Mouse (Mus musculus): Measurements from ENCODE around the gene Pmm2. TPM values are rescaled to one million over a fixed set of nuclear protein-coding genes. Genes with fewer than 3 reads are reported as not detected.

The Pmm2 gene
- total RNA-seq, 2 experiments from 2014 or later, result 33.7 to 33.8 TPM

DNA sequence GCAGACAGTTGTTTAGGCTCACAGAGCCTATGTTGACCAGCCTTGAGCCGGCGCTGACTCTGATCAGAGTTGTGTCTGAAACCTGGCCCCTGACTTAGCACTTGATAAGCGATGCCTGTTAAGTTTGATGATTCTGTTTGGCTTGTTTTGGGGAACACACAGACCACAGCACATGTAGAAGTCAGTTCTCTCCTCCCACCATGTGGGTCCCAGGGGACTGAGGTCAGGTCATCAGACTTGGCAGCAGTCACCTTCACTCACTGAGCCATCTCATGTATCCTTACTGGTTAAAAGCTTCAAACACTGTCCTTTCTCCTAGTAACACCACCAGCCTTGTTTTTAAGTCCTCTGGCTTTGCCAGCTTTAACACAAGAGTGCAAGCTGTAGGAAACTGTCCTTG, 12.5 kb downstream of the Pmm2 start:
- intact Hi-C loops (cut with DNase I), result no loop called here
- no peak for DNase-seq (ENCODE audit: low spot score in 2 of 2)

DNA sequence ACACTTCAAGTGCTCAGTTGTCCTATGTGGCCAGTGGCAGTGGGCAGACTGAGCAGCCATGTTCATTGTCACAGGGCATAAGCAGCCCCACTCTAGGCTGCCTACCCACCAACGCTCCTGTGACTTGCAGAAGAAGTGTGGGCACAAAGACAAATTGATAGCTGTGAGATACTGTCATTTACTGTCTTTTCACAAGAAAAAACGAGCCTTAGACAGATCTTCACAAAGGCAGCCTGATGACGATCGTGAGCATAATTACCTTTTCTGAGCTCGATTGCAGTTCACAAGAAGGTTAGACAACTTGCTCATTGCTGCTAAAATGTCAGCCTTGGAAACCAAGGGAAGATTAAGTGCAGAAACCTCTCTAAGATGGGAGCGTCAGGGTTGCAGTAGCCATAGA, 17.6 kb downstream of the Pmm2 start:
- DNase-seq (ENCODE audit: low spot score in 2 of 2), result no peak
- intact Hi-C loops (cut with DNase I), result no loop called here

DNA sequence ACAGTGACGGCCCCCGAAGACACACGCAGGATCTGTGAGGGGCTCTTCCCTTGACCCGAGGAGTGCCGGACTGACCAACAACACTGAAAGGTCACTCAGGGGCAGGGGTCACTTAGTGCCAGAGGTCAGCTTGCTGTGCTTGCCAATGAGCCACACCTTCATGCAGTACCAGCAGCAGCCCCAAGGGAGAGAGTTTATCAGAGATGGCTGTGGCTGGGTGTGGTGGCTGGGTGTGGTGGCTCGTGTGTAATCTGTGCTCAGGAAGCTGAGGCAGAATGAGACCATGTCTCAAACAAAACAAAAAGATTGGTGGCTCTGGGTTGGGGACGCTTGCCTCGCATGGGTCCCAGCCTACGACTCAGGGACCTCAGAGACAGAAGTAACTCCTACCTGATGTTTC, 18.1 kb downstream of the Pmm2 start:
- intact Hi-C loops (cut with DNase I), result no loop called here
- no peak for DNase-seq (ENCODE audit: low spot score in 2 of 2)

DNA sequence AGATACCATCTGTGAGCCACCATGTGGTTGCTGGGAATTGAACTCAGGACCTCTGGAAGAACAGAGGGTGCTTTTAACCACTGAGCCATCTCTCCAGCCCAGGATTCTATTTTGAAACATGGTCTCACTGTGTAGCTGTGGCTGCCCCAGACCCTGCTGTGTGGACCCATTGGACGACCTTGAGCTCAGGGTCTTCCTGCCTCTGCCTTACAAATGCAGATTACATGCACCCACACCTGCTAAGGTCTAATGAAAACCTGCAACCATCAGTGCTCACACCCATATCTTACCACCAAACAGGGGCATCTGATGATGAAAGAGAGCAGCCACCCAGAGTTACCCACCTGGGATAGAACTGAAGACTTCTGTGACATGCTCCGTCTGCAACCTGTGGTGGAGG, 18.8 kb downstream of the Pmm2 start:
- intact Hi-C loops (cut with DNase I), result no loop called here
- no peak for DNase-seq (ENCODE audit: low spot score in 2 of 2)

DNA sequence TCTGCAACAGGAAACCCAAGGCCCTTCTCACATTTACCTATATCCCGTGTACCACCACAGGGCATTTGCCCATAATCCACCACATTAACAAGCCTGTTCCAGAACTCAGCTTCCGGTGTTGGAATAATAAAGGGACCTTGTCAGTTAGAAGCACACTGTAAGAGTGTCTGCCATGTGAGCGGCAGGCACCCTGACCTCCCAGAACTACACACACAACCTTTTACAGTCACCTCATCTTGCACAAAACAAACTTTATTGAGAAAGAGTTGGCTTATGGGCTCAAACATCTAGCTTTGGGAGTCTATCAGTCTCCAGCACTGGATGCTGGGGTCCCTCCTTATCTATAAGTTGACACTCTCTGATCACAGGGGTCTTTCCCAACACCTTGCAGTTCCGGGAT, 20.9 kb downstream of the Pmm2 start:
- intact Hi-C loops (cut with DNase I), result no loop called here
- DNase-seq (ENCODE audit: low spot score in 2 of 2), result no peak

DNA sequence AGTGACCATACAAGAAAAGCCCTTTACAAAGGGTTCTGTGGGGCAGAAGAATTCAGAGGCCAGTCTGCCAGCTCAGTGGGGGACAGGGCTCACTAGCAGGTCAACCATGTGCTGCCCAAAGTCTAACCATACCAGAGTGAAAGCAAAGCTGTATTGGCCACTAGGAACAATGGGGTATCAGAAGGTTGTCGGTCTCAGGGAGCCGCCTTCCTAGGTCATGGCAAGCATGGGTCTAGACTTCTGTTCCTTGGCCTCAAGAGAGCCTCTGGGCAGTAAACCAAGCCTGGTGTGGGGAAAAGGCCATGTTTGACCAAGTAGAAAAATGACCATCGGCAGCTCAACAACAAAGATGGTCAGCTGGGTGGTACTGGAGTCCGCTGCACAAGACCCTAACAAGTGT, 21.3 kb downstream of the Pmm2 start:
- DNase-seq (ENCODE audit: low spot score in 2 of 2), result no peak
- intact Hi-C loops (cut with DNase I), result no loop called here

DNA sequence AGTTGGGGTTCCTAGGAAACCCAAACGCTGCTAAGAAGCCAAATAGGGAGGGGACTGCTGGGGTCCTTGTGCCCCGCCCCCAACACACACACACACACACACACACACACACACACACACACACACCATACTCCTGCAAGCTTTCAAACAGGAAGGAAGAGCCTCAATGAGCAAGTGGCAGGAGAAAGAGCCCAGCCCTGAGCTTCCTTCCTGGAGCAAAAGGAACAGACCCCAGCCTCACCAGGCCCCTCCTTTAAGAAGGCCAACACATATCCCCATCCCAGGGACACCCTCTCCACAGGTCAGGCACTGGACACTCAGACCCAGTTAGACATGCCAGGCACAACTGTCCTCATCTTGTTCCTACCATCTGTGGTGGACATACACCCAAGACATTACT, 25.5 kb downstream of the Pmm2 start:
- intact Hi-C loops (cut with DNase I), result no loop called here
- DNase-seq (ENCODE audit: low spot score in 2 of 2), result no peak

DNA sequence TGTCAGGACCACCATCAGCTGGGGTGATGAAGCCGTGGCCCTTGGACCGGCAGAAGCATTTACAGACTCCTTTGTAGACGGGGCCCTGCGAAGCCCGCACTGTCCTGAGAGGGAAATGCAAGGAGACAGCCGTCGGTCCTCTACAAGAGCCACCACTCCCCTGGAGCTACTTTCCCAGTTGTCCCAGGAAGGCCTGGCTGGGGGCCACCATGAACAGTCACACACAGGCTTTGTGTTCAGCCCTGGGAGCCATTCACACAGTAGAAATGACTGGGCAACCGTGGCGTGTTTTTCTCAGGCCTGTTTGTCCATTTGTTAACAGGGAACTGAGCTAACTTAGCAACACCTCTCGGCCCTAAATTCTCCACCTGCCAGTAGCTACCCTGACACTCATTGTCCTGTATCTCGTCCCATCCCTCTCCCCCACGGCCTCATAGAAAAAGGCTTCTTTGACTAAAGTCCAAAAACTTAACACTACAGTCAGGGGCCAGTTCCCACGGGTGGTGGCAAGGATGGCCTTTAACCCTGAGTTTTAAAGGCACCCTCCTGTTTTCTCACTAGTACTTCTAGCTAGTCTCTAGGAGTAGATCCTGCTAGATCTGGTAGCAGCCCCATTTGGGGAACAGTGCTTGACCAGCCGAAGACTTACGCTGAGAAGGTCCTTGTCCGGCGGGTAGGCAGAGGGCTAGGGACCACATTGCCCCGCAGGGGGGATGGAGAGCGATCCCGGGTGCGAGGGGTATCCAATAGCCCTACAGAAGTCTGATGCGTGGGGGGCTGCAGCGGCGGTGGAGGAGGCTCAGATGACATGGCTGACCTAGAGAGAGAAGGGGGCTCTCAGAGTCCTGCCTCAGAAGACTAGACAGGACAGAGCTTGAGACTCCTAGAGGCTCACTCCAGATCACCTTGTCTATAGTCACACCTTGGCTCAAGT, 26.4 kb downstream of the Pmm2 start:
- DNase-seq (ENCODE audit: low spot score in 2 of 2), result no peak

DNA sequence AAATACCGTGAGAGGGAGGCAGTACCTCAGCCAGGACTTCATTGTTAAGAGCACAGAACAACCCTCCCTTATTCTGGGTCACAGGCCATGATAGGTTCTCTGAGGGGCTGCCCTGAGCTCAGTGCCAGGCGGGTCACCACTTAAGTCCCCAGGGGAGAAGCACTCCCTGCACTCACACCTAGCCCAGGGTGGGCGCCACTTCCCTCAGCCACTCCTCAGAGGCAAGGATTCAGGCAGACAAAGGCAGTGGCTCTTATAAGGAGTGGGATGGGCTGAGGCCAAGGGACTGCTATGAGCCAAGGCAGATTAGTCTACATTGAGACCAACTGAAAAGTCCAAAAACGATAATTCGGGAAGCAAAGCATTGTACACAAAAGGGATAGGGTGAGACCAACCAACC, 27.9 kb downstream of the Pmm2 start:
- intact Hi-C loops (cut with DNase I), result no loop called here
- DNase-seq (ENCODE audit: low spot score in 2 of 2), result no peak

More for the DNA sequence above, 26.4 kb downstream of the Pmm2 start:
- intact Hi-C loops (cut with DNase I), result no loop called here

DNA sequence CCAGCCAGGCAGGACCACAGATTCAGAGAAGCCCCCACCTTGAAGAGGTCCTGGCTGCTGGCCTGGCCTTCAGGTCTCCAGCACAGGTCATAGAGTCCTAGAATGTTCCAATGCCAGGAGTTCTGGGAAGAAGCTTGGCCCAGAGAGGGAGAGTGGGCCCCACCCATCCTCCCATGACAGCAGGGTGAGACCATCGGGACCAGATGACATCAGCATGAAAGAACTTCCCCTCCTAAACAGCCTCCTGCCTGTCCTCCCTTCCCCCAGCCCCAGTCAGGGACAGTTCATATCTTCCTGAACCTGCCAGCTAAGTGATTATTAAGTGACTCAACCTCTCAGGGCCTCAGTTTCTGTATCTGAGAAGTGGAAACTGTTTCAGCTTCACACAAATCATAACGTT, 29.0 kb downstream of the Pmm2 start:
- no peak for DNase-seq (ENCODE audit: low spot score in 2 of 2)
- intact Hi-C loops (cut with DNase I), result no loop called here

DNA sequence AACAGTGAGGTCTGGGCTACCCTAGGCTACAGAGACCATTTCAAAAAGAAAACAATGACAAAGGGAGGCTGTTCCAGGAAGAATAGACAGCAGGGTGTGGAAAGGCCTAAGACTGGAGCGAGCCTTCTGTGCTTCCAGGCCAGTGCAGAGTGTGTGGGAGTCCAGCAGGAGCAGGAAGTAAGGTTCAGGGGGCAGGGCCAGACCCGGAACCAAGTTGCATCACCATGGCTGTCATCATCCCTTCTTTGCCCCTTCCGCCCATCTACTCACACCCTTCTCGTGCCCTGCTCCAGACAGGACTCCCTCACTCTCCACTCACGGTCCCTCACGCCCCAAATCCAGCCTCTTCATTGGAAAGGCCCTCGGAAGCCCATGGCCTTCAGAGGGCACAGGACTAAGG, 29.8 kb downstream of the Pmm2 start:
- intact Hi-C loops (cut with DNase I), result no loop called here
- DNase-seq (ENCODE audit: low spot score in 2 of 2), result no peak

DNA sequence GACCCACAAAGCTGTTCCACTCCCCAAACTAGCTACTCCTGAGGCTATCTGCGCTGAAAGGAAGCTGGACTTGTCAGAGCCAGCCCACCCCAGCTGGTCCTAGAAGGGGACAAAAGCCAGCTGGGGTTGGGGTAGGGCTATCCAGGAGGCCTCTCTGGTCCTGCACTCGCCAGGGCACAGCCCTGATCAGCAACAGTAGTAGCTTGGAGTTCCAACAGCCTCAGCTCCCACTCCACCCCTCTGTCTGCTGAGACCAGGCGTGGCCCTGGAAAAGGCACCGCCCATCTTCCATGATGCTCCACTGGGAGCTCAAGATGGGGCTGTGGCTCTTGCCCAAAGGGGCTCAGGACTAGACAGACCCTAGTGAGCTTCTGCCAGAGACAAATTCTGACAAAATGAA, 30.3 kb downstream of the Pmm2 start:
- no peak for DNase-seq (ENCODE audit: low spot score in 2 of 2)
- intact Hi-C loops (cut with DNase I), result no loop called here

DNA sequence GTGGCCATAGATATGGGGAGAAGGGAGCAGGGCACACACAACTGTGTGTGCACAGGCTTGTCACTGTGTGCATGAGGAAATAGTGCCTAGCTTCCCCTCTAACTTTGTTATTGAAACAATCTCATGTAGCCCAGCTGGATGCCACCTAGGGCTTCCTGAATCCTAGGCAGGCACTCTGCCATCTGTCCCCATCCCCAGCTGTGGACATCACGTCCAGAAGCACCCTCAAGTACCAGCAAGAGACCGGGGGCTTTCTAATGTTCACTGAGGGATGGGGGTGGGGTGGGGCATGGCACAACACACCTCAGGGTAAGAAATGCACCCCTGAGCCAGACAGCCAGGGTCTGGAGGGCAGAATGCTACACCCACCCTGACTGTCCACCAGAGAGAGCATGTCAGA, 30.9 kb downstream of the Pmm2 start:
- intact Hi-C loops (cut with DNase I), result no loop called here
- no peak for DNase-seq (ENCODE audit: low spot score in 2 of 2)

DNA sequence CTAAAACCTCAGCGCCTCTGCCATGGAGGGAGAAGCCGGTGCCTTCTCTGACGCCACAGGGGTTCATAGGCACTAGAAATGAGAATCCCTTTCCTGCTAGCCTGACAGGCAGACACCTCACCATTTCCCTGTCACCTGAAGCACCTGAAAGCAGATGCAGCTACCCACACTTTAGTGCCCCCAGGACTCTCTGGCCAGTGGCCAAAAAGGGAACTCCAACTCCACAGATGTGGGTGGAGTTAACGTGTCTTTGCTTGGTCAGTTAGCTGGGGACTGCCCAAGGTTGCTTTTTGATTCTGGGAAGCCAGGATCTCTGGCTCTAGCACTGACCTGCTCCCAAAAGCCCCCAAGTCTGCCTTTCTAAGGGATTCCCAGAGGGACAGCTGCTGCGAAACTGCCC, 32.0 kb downstream of the Pmm2 start:
- intact Hi-C loops (cut with DNase I), result no loop called here
- no peak for DNase-seq (ENCODE audit: low spot score in 2 of 2)

DNA sequence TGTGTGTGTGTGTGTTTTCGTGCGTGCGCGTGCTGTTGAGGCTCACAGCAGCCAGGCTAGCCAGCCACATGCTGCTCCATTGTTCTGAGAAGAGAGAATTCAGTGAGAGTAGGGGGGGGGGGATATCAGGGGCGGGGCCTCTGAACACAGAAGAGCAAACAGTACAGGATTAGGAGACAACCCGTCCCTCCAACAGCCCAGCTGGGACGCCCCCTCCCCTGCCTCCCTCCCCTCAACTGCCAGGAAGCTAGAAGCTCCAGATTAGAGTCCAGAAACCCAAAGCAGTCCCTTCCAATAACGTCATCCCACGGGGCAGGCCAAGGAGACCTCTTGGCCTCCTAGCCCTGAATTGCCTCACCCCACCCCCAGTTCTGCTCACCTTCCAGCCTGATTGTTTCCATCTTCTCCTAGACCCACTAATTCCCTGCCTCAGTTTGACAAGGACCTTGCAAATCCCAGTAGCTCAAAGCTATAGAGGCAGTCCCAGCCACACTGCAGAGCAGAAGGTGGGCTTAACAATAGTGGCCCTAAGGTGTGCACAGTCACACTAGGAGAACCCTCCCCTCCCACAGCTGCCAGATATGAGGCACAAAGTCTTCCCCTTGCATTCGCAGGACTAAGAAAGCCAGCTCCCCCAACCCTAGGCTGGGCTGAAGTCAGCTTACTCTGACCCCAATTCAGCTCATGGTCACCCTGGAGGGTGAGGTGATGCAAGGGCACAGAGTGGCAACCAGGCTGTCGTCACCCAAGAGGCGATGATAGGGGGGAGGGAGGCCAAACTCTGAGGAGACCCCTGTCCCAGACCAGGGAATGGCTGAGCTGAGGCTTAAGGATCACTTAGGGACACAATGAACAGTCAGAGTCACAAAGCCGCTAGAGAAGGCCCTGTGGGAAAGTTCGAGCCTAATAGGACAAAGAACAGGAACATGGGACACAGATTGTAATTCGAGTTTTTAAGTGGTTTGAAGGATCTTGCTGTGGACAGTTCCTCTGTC, 32.9 kb downstream of the Pmm2 start:
- DNase-seq (ENCODE audit: low spot score in 2 of 2), result no peak

DNA sequence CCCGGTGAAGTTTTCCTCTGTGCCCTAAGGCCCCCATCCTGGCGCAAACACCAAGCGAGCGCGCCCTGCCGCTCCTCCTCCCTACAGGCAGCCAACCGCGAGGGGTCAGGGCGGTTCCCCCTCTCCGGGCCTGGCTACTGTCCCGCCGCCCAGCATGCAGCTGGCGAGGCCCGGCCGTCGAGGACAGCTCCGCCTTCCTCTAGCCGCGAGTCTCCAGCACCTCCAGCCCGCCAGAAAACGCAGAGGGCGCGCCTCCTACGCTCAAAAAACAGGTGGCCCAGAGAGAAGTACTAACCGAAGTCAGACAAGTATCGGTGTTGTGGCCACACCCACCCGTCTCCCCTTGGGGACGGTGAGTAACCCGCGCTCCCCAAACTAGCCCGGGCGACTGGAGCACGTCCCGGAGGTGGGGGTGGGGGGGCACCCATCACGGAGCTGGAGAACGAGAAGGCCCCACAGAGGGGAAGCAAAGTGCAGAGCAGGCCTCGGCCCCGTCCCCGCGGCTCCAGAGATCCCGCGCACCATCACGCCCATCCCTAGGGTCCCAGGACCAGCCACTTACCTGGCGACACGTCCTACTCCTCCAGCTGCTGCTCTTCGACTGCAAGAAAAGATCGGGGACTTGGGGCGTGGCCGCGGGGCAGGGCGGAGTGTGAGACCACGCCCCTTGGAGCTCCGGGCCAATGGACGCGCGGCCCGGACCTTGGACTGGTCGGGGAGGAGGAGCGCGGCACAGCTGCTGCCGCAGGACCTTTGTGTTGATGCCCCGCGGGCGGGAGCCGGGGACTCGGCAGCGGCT, 34.3 kb downstream of the Pmm2 start, which contains the start of gene Carhsp1:
Carhsp1 (minus strand) TSS at position 605 of the 799 bp plus-strand sequence.
- intact Hi-C loops (cut with DNase I), result no loop called here

More for the DNA sequence above, 32.9 kb downstream of the Pmm2 start:
- intact Hi-C loops (cut with DNase I), result no loop called here

DNA sequence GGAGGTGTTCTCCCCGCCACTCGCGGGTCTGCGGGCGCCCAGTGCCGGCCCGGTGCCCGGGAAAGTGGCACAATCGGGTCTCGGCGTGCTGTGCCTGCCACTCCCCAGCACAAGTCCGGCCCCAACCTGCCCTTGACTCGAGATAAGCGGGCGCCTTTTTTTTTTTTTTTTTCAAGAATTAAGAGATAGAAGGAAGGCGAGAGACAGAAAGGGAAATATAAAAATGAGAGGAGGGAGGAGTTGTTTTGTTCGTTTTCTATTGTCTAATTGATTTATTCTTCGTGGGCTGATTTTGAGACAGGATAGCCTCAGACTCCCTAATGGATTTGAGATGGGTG, 34.8 kb downstream of the Pmm2 start:
- intact Hi-C loops (cut with DNase I), result no loop called here
- DNase-seq (ENCODE audit: low spot score in 2 of 2), result no peak

More for the DNA sequence above, 34.3 kb downstream of the Pmm2 start, which contains the start of gene Carhsp1:
- DNase-seq (ENCODE audit: low spot score in 2 of 2), result peak; percentile 78 to 84

DNA sequence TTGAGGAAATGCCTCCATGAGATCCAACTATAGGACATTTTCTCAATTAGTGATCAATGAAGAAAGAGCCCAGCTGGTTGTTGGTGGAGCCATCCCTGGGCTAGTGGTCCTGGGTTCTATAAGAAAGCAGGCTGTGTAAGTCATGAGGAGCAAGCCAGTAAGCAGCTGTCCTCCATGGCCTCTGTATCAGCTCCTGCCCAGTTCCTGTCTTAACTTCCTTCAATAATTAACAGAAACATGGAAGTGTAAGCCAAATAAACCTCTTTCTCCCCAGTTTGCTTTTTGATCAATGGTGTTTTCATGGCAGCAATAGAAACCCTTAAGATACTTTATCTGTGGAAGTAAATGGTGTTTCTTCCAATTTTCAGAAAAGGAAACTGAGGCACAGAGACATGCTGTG, 35.3 kb downstream of the Pmm2 start:
- no peak for DNase-seq (ENCODE audit: low spot score in 2 of 2)
- intact Hi-C loops (cut with DNase I), result no loop called here

DNA sequence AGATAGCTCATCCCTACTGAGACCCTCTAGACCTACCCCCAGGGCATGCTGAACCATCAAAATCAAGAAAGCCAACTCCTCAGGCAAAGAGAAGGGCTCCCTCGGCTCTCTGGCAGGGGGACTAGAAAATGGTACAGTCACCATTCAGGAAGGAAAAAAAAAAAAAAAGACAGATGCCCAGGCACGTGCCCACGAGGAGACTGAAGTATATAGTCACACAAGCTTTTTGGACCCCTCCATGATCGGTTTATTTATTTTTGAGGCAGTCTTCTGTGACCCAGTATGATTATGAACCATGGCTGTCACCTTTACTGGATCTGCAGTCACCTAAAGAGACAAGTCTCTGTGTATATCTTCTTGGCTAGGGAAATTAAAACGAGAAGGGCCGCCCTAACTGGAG, 35.9 kb downstream of the Pmm2 start:
- no peak for DNase-seq (ENCODE audit: low spot score in 2 of 2)
- intact Hi-C loops (cut with DNase I), result no loop called here

DNA sequence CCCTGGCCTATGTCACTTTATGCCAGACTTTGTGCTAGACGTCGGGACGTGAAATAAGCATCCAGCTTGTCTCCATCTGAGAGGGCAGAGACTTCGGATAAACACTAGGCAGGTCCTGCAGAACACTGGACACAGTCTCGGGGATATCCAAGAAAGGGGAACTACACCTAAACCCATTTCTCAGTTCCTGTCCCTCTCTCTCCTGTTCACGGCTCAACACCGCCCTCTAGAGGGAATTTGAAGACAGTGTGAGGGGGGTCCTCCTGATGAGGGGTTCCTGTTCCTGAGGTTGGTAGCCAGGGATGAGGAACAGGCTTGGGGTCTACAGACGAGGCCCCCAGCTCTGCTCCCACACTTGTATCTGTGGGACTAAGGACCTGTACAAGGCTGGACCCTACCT, 36.7 kb downstream of the Pmm2 start:
- intact Hi-C loops (cut with DNase I), result no loop called here
- DNase-seq (ENCODE audit: low spot score in 2 of 2), result peak in 1 of 2 experiments; percentile 45
